In genomic region chr5:111638306-111638705, GRCm38 (mm10) we compare ENCODE assay signal across 21 mouse cellular contexts.
"Had no signal": no experiment of that assay in that cellular context is flagged by ENCODE, and none has a peak within 500 bp of the region (broad histone marks: within the 10 kb centered on the region; RNA-seq: fewer than 3 reads in every experiment).

No protein-coding gene starts in this region.

- H3K4me3 ChIP-seq: limb, embryonic 12.5 days; limb, embryonic 15.5 days; midbrain, embryonic 12.5 days; midbrain, embryonic 15.5 days; myocyte; neural tube, embryonic 13.5 days had no signal

- H3K4me2 ChIP-seq: limb, embryonic 12.5 days; limb, embryonic 15.5 days; liver, embryonic 11.5 days; midbrain, embryonic 12.5 days; midbrain, embryonic 15.5 days; neural tube, embryonic 13.5 days had no signal

- H3K27me3 ChIP-seq: midbrain, embryonic 15.5 days had no signal

- H3K9ac ChIP-seq: limb, embryonic 12.5 days; limb, embryonic 15.5 days; liver, embryonic 14.5 days; liver, postnatal 0 days; midbrain, embryonic 12.5 days; midbrain, embryonic 15.5 days; neural tube, embryonic 13.5 days had no signal

- H3K36me3 ChIP-seq: limb, embryonic 12.5 days; limb, embryonic 15.5 days; midbrain, embryonic 12.5 days; midbrain, embryonic 15.5 days; neural tube, embryonic 13.5 days had no signal

- ATAC-seq: liver, postnatal 0 days; midbrain, embryonic 15.5 days had no signal

- DNase-seq: kidney, adult 18-20 months; kidney, adult 9 months; kidney, postnatal 14 days; kidney, postnatal 4 days; liver, postnatal 0 days; lung, postnatal 14 days; lung, postnatal 4 days; retina, postnatal 1 day; right cerebral cortex, postnatal 25 days; spleen, adult 18-20 months; thymus, adult 2 months; thymus, postnatal 14 days; thymus, postnatal 4 days had no signal

- H3K9me3 ChIP-seq: limb, embryonic 15.5 days; midbrain, embryonic 15.5 days had no signal

- H3K27ac ChIP-seq: limb, embryonic 12.5 days; limb, embryonic 15.5 days; liver, embryonic 14.5 days; midbrain, embryonic 12.5 days; midbrain, embryonic 15.5 days; neural tube, embryonic 13.5 days had no signal
